Mouse (Mus musculus) kidney, adult 11 months (tissue): ENCODE results near the gene Hepacam2.
"Not testable (repeated sequence)": the region's sequence is repeated elsewhere in the genome, so short reads cannot be mapped to it uniquely, and the experiment has no call there.

Experiments
- DNase-seq: peaks from one replicate; pipeline ENCODE4 v3.0.0; 2022

Hepacam2 gene

DNA sequence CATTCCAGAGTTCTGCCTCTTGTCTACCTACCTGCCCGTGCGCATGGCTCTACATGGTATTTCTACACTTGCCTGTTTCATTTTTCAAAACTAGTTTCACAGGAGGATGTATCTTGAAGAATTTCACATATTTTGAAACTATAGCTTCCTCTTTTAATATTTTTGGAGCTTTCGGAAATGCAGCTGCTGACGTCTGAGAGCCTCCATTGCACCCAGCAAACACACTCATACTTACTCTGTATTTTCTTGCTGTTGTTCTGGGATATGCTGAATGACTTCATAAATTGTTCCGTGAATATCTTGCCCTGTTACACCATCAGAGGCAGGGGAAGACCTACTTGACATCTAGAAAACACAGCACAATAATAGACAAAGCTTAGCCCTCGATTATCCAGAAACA, 35.1 kb downstream of the Hepacam2 start:
- no peak for DNase-seq

- peak; percentile 12 for DNase-seq
These were observed 42.1 kb downstream of the Hepacam2 start for GRCm38 (mm10) chr6:3455944-3456536.

GRCm38 (mm10) chr6:3454421-3454820, 43.7 kb downstream of the Hepacam2 start:
- no peak for DNase-seq

DNA sequence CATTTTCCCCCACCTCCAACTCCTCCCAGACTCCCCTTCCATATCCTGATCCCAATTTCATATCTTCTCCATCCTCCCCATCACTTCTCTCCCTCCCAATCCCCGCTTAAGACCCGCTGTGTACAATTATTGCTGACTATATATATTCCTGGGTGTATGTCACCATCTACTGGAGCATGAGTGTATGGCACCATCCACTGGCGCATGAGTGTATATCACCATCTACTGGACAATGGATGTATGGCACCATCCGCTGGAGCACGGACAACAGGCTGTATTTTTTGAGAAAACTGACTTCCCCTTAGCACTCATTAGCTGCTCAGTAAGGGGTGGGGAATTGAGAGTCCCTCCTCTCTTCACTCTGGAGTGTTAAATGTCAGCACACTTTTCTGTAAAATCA, 50.7 kb downstream of the Hepacam2 start:
- DNase-seq, result peak; percentile 66

DNA sequence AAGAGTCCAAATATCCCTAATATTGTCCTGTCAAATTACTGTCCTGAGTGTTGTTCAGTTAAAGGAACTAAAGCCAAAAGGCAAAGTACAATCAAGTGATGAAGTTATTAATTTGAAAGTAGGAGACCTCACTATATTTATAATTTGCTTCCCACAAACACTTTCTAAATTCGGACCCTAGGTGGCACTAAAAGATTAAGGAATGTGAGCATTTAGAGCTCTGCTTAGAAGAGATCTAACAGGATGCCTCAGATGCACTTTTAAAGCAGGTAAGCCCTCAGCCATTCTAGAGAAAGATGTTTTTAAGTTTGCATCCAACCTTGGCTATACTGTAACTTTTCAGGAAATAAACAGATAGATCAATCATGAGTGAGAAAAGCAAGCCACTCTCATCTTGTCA, 54.2 kb downstream of the Hepacam2 start:
- DNase-seq, result no peak

GRCm38 (mm10) chr6:3436087-3436486, 62.0 kb downstream of the Hepacam2 start:
- no peak for DNase-seq

DNA sequence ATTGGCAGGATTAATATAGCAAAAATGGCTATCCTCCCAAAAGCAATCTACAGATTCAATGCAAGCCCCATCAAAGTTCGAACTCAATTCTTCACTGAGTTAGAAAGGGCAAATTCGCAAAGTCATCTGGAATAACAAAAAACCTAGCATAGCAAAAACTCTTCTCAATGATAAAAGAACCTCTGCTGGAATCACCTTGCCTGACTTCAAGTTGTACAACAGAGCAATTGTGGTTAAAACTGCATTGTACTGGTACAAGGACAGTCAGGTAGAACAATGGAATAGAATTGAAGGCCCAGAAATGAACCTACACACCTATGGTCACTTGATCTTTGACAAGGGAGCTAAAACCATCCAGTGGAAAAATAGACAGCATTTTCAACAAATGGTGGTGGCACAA, 67.1 kb downstream of the Hepacam2 start:
- DNase-seq, result not testable (repeated sequence)

DNA sequence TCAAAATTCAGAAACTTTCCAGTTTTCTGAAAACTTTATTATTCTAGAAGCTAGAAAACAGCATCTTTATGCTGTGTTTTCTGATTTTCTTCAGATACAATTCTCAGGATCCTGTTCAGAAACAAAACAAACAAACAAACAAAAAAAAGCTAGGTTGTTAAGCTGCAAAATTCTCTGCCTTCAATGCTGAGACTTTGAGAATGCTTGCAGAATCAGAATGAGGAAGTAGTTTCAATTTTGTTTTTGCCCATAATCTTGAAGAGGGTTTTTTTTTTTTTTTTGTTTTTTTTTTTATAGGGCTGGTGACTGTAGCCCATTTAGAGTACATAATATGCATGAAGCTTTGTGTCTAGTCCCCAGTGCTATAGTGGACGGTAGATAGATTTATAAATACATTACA, 71.1 kb downstream of the Hepacam2 start:
- no peak for DNase-seq

DNA sequence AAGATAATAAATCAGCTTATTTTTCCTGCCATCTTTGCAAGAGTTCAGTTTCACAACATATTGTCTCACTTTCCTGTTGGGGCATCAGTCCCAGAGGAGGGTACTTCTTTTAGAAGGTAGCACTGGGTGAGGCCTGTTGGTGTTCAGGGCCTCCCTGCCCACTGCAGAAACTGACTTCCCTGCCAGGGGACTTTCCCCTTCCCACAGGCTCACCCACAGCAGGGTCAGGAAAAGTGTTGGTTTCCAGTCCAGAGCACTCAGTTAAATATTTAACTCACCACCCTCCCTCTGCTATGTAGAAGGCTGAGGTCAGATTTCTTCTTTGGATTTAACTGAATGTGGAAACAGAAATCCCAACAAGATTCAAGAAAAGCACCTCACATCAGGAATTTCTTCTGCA, 72.8 kb downstream of the Hepacam2 start:
- DNase-seq, result peak; percentile 84

DNA sequence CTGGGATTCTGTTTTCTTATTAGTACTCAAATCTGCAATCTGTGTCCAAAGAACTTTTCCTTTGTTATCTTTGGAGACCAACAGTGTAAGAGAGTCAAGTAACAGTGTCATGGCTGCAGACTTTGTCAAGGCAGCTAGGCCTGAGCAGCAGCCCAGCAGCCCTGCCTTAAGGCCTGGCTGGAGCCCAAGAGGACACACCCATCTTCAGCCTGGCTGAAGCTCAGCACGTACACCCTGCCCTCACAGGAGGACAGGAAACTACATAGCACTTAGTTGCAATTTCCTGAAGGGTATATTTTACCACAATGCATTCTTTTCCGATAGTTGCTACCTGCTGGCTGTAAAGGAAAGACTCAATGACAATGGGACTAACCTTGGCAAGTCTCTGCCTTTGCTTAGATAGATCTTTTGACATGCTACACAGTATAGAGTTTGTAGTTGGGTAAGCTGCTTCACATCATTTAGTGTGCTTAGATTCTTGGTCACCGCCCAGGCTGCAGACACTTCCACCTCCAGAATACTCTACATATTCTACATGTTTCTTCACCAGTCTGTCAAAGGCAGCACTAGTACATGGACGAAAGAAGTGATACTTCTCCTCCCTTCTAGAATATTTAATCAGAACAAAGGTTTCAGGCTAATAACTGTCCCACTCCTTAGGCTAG, 73.4 kb downstream of the Hepacam2 start:
- peak; percentile 72 for DNase-seq
